Mouse (Mus musculus) midbrain, embryonic 11.5 days (tissue): ENCODE measurements around the gene Olfr1133. TPM values are rescaled to one million over a fixed set of nuclear protein-coding genes. Genes with fewer than 3 reads are reported as not detected.
"Not testable (repeated sequence)": the region's sequence is repeated elsewhere in the genome, so short reads cannot be mapped to it uniquely, and the experiment has no call there.

Experiments
- ATAC-seq: fragments of 200-750 bp; cut with Nextera tagmentation; 2 replicates; pipeline ENCODE4 v1.8.0; 2017; ENCODE audit warnings: moderate TSS enrichment, moderate library complexity; ENCODE audit not compliant: low FRiP score
- DNase-seq: peaks from one replicate; pipeline ENCODE4 v3.0.0; 2015; ENCODE audit warnings: low spot score; ENCODE audit errors: missing footprints
- H3K27ac ChIP-seq: fragments of 300-500 bp; sonication (generic); 2 replicates; pipeline ENCODE4 v1.5.1; 2014; ENCODE audit warnings: low read depth, low read length
- H3K27me3 ChIP-seq: fragments of 300-500 bp; sonication (generic); 2 replicates; pipeline ENCODE4 v1.6.1; 2014; ENCODE audit warnings: mild to moderate bottlenecking, low read length, moderate library complexity, mixed read lengths; ENCODE audit not compliant: control insufficient read depth, insufficient read depth
- H3K36me3 ChIP-seq: fragments of 300-500 bp; sonication (generic); 2 replicates; pipeline ENCODE4 v1.6.1; 2014; ENCODE audit warnings: mild to moderate bottlenecking, low read length, moderate library complexity, mixed read lengths; ENCODE audit not compliant: control insufficient read depth, insufficient read depth
- H3K4me1 ChIP-seq: fragments of 300-500 bp; sonication (generic); 2 replicates; pipeline ENCODE4 v1.6.1; 2014; ENCODE audit warnings: low read length; ENCODE audit not compliant: control insufficient read depth, insufficient read depth
- H3K4me2 ChIP-seq: fragments of 300-500 bp; sonication (generic); 2 replicates; pipeline ENCODE4 v1.6.1; 2014; ENCODE audit warnings: mild to moderate bottlenecking, moderate library complexity
- H3K4me3 ChIP-seq: fragments of 300-500 bp; sonication (generic); 2 replicates; pipeline ENCODE4 v1.5.1; 2014; ENCODE audit warnings: low read depth, low read length
- H3K9ac ChIP-seq: fragments of 300-500 bp; sonication (generic); 2 replicates; pipeline ENCODE4 v1.6.1; 2014; ENCODE audit warnings: low read length
- H3K9me3 ChIP-seq: fragments of 300-500 bp; sonication (generic); 2 replicates; pipeline ENCODE4 v1.6.1; 2016; ENCODE audit warnings: low read length; ENCODE audit not compliant: control insufficient read depth
- WGBS: fragments of 180-500 bp; shearing (Covaris S2); extraction: QIAGEN DNeasy Blood & Tissue Kit; methylation state at CpG from one replicate; pipeline ENCODE4 v1.1.7; 2014; 5-methylcytosine and 5-hydroxymethylcytosine counted together
- polyA plus RNA-seq: library from polyadenylated mRNA; unstranded; fragments of >200 nt; fragmentation: Nextera tagmentation; extraction: Ambion mirVana; gene quantifications from 2 replicates; pipeline ENCODE4 v1.2.1, GENCODE M21; 2014

Olfr1133 gene
- polyA plus RNA-seq, result not detected in 2 replicates

GRCm38 (mm10) chr2:87647274-87647673, at the start of gene Olfr1133:
Gene Olfr1133 (minus strand): TSS chr2:87647374.
- Histone ChIP-seq H3K4me2 (no peak within 1 kb of the TSS), H3K9me3 (no peaks in the 10 kb centered on the region), H3K4me3 (no peak within 1 kb of the TSS), H3K4me1 (no peaks in the 10 kb centered on the region), H3K9ac (no peak within 1 kb of the TSS), H3K27me3 (no peaks in the 10 kb centered on the region), H3K36me3 (no peaks in the 10 kb centered on the region), H3K27ac (no peak within 1 kb of the TSS)
- no peak for DNase-seq
- no peak for ATAC-seq

DNA sequence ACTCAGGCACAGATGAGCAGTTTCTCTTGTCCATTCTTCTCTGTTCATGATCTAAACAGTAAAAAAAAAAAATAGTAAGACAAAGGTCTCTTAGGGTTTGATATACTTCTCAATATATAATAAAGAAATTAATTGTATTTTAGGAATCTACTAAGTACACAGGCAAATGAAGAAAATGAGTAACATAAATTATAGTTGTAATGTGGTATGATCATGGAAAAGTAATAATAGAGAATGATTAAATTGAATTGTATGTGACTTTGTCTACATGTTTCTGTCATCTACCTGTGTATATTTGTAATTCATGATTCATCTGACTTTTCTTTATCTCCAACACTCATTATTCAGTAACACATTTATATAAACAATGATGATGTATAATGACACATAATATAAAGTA, 46.7 kb upstream of the Olfr1133 start, which contains the start of gene Olfr1136:
Gene Olfr1136 (minus strand): TSS at position 101 of the 400 bp plus-strand sequence.
- H3K36me3 ChIP-seq, result no peaks in the 10 kb centered on the region
- H3K9me3 ChIP-seq, result no peaks in the 10 kb centered on the region
- ATAC-seq, result no peak
- no peak within 1 kb of the TSS for H3K4me3 ChIP-seq
- no peak for DNase-seq
- H3K27me3 ChIP-seq, result no peaks in the 10 kb centered on the region
- no peak within 1 kb of the TSS for H3K27ac ChIP-seq
- no peaks in the 10 kb centered on the region for H3K4me1 ChIP-seq
- H3K9ac ChIP-seq, result no peak within 1 kb of the TSS
- no peak within 1 kb of the TSS for H3K4me2 ChIP-seq

DNA sequence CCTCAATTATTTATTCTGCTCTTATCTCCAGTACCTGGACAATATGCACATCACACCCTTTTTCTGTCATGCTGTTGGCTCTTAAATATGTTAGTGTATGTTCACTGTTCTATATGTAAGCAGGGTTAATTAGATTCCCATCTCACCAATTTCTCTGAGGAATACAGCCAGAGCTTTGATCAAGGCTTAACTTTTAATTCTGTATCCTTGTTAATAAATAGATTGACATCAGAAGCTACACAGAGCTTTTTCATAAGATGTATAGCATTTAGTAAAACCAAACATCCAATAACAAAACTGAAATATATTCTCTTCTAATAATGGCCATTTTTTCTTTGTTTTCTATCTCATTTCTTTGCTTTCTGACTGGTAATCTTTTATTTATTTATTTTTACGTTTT, 26.4 kb upstream of the Olfr1133 start, which contains the start of gene Olfr1135:
Gene Olfr1135 (minus strand): TSS at position 101 of the 400 bp plus-strand sequence.
- Histone ChIP-seq H3K4me2 (no peak within 1 kb of the TSS), H3K4me1 (no peaks in the 10 kb centered on the region), H3K9me3 (no peaks in the 10 kb centered on the region), H3K27ac (no peak within 1 kb of the TSS), H3K4me3 (no peak within 1 kb of the TSS), H3K36me3 (no peaks in the 10 kb centered on the region), H3K9ac (no peak within 1 kb of the TSS), H3K27me3 (no peaks in the 10 kb centered on the region)
- ATAC-seq (no peak), DNase-seq (no peak)
- 29% methylated on average over 1 of the region's 1 CpGs for WGBS

DNA sequence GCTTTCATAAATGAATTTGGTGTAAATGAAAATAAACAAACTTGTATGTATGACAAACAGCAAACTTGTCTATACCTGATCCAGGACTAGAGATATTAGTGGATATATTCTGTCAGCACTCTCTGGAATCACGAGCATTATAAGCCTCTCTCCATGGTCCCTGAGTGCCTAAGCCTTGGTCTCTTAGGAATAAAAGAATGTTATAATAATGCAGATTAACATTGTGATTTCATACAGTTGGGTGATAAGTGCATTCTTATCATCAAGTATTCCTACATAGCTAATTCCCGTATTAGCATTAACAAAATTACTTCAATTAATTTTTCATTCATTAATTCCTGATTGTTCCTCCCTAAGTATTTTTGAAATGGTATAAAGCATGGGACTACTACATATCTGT, 11.2 kb upstream of the Olfr1133 start, which contains the start of gene Olfr1134:
Gene Olfr1134 (minus strand): TSS at position 101 of the 400 bp plus-strand sequence.
- Histone ChIP-seq H3K4me3 (no peak within 1 kb of the TSS), H3K4me2 (no peak within 1 kb of the TSS), H3K4me1 (no peaks in the 10 kb centered on the region), H3K9me3 (no peaks in the 10 kb centered on the region), H3K27me3 (no peaks in the 10 kb centered on the region), H3K36me3 (no peaks in the 10 kb centered on the region), H3K27ac (no peak within 1 kb of the TSS), H3K9ac (no peak within 1 kb of the TSS)
- no peak for DNase-seq
- 91% methylated on average over 2 of the region's 2 CpGs for WGBS
- ATAC-seq, result no peak

DNA sequence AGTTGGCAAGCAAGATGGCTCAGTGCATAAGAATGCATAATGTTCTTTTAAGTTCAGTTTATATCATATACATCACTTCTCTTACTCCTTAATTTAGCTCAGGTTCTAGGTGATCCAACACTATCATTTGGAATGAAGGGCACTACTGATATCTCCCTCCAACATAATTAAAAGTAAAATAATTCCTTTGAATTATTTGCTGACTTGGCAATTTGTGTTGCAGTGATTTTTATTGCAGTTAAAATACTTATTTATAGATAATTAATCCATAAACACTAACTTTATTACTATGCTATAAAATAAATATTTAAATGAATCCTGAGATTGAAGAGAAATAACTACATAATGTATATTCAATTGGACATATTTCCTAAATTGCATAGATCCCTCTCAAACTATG, 4.7 kb downstream of the Olfr1133 start:
- ATAC-seq (no peak), DNase-seq (no peak)
- H3K4me3 ChIP-seq, result no peak overlapping the region
- H3K9me3 ChIP-seq, result no peaks in the 10 kb centered on the region
- H3K4me1 ChIP-seq, result no peaks in the 10 kb centered on the region
- no peak overlapping the region for H3K27ac ChIP-seq
- no peaks in the 10 kb centered on the region for H3K27me3 ChIP-seq
- no peak overlapping the region for H3K4me2 ChIP-seq
- no peaks in the 10 kb centered on the region for H3K36me3 ChIP-seq
- H3K9ac ChIP-seq, result no peak overlapping the region

GRCm38 (mm10) chr2:87637435-87637834, 9.7 kb downstream of the Olfr1133 start, which contains the start of gene Olfr1132:
Gene Olfr1132 (minus strand): TSS chr2:87637535.
- no peak for ATAC-seq
- Histone ChIP-seq H3K27me3 (no peaks in the 10 kb centered on the region), H3K4me2 (no peak within 1 kb of the TSS), H3K4me1 (no peaks in the 10 kb centered on the region), H3K4me3 (no peak within 1 kb of the TSS), H3K9me3 (no peaks in the 10 kb centered on the region), H3K27ac (no peak within 1 kb of the TSS), H3K36me3 (no peaks in the 10 kb centered on the region), H3K9ac (no peak within 1 kb of the TSS)
- DNase-seq, result no peak

DNA sequence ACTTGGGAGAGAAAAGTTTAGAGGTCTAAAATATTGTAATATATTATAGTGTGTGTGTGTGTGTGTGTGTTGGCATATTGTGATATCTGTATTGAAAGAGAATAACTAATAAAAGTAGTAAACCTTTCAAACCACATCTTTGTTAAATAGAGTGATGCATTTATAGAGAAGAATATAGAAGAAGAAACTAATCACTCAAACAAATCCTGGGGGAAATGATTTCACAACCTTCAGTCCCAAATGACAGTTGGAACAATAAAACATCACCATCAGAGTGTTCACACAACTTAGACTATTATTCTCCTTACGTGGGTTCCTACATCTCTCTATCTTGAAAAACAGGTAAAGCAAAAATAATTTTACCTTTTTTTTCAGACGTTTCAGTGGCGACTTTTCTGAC, 20.4 kb downstream of the Olfr1133 start, which contains the start of gene Olfr1131:
Gene Olfr1131 (plus strand): TSS at position 301 of the 400 bp plus-strand sequence.
- Histone ChIP-seq H3K4me1 (no peaks in the 10 kb centered on the region), H3K27me3 (no peaks in the 10 kb centered on the region), H3K36me3 (no peaks in the 10 kb centered on the region), H3K9me3 (no peaks in the 10 kb centered on the region), H3K4me3 (no peak within 1 kb of the TSS), H3K27ac (no peak within 1 kb of the TSS), H3K4me2 (no peak within 1 kb of the TSS), H3K9ac (no peak within 1 kb of the TSS)
- WGBS, result 69% methylated on average over 3 of the region's 3 CpGs
- DNase-seq, result no peak
- ATAC-seq, result no peak

DNA sequence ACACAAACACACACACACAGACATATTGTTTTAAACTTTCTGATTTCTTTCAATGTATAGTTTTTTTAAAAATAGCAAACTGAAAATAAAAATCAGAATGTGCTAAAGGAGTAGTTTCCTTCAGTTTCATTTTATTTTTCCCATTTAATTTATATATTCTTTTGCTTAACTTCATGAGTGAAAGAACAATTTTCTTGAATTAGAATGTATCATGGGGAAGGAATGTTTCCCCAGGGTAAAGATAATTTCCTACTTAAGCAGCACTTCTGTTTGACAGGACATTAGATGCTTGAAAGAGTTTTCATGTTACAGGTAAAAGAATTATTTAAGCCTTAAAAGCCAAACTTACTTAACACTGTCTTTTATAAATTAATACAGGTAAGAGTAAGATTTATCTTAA, 41.3 kb downstream of the Olfr1133 start, which contains the start of gene Olfr1130:
Gene Olfr1130 (plus strand): TSS at position 301 of the 400 bp plus-strand sequence.
- not testable (repeated sequence) for H3K27me3 ChIP-seq

More for the DNA sequence above, 41.3 kb downstream of the Olfr1133 start, which contains the start of gene Olfr1130:
- not testable (repeated sequence) for H3K4me2 ChIP-seq, H3K4me3 ChIP-seq, H3K36me3 ChIP-seq, H3K4me1 ChIP-seq, H3K9ac ChIP-seq, H3K27ac ChIP-seq, DNase-seq, ATAC-seq, H3K9me3 ChIP-seq
